Mouse (Mus musculus) C2C12 (cell line): ENCODE results near the gene Ptp4a2.

Experiments
- CEBPB ChIP-seq: IDR thresholded peaks from one replicate; pipeline ENCODE4 v1.6.1; 2011; ENCODE audit warnings: low read depth, mild to moderate bottlenecking, control low read depth, moderate library complexity
- CTCF ChIP-seq: IDR thresholded peaks from one replicate; pipeline ENCODE4 v1.5.1; 2011; ENCODE audit not compliant: control insufficient read depth, insufficient read depth, insufficient read length

- TF ChIP-seq CTCF: no peak
- no peak for TF ChIP-seq CEBPB
Measured at GRCm38 (mm10) chr4:129789635-129790034, 21.4 kb upstream of the Ptp4a2 start.
